Mouse (Mus musculus): Measurements from ENCODE around the gene Msrb2.

Msrb2 gene

DNA sequence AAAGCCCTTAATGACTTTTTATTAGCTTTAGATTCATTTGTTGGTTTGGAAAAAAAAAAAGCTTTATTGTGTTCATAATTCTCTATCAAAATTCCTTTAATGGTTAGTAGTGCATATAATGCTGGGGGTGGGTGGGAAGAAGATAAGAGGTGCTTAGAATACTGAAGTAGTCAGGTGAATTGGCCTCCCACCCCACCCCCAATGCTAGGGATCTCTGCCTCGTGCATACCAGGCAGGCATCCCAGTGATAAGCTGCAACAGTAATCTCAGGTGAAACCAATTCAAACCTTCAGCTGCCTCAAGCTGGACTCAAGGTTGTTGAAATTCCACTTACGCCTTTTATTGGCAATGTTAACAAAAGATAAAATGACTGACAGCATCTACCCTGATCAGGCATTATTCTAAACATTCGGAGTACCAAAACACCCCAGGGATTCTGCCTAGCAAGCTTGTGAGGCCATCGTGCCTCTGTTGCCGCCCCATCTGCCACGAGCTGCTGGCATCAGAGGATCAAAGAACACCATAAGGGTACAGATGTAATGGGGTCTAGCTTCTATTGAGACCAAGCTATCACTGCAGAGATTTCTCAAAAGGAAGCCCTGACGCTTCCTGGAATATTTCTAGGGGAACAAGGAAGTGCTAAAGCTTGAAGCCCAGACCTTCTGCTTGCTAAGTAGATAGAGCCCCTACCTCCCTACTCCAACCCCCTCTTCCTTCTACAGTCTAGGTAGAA, 19.3 kb downstream of the Msrb2 start:
- in situ Hi-C loops (cut with MboI), result no loop called here

- in situ Hi-C loops (cut with MboI), result no loop called here
These were observed 20.4 kb downstream of the Msrb2 start for GRCm38 (mm10) chr2:19391649-19392048.

DNA sequence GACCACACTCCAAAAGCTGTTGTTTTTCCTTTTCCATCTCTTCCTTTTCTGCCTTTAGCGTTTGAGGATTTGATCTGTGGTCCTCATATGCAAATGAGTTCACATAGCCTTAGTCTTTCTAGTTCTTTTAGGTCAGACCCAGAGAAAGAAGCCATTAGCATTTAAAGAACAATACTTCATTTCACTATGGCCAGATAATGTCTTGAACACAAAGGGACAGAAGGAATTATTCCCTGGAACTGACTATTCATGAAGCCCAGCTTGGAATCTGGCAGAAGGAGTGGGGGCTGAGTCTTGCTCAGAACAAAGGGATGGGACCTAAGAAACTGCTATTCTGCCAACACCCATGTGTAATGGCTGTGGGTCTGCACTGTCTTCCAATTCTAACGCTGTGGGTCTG, 21.6 kb downstream of the Msrb2 start:
- in situ Hi-C loops (cut with MboI), result no loop called here

DNA sequence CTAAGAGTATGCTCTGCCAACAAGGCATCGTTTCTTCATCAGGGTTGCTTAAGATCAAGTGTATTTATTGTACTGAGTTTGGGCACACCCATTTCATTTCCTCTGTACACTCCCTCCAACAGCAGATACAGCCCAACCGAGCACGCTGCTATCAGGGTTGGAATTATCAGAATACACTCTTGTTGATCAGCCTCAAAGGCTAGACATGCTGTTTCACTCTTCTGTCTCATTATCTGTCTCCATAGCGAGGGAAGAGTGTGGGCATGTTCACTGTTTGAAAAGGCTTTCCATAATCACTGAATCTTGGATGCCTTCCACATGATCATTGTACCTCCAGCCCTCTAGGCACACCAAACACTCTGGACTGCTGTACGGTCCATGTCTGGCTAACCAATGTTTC, 34.2 kb downstream of the Msrb2 start:
- in situ Hi-C loops (cut with MboI), result no loop called here

GRCm38 (mm10) chr2:19406531-19406930, 35.3 kb downstream of the Msrb2 start:
- in situ Hi-C loops (cut with MboI), result no loop called here

- in situ Hi-C loops (cut with MboI), result no loop called here
These were observed 43.2 kb downstream of the Msrb2 start for GRCm38 (mm10) chr2:19414222-19414965.

DNA sequence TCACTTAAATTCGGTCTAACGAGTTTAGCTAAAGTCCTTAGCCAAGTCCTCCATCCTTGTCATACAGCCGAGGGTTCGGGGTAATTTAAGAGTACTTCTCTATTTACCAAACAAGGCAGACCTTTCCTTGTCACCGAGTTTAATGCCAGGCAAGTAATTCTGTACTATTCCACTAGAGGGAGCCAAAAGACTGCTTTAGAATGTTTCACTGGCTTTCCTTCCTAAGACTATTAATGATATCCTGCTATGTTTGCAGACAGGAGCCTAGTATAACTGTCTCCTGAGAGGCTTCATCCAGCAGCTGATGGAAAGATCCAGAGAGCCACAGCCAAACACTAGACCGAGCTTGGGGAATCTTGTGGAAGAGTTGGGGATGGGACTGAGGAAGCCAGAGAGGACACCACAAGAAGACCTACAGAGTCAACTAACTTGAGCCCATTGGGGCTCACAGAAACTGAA, 43.9 kb downstream of the Msrb2 start:
- in situ Hi-C loops (cut with MboI), result no loop called here

GRCm38 (mm10) chr2:19416066-19416465, 44.8 kb downstream of the Msrb2 start:
- in situ Hi-C loops (cut with MboI), result no loop called here

GRCm38 (mm10) chr2:19419686-19420345, 48.6 kb downstream of the Msrb2 start:
- in situ Hi-C loops (cut with MboI), result no loop called here

- in situ Hi-C loops (cut with MboI), result no loop called here
These were observed 51.0 kb downstream of the Msrb2 start for GRCm38 (mm10) chr2:19422226-19422625.

DNA sequence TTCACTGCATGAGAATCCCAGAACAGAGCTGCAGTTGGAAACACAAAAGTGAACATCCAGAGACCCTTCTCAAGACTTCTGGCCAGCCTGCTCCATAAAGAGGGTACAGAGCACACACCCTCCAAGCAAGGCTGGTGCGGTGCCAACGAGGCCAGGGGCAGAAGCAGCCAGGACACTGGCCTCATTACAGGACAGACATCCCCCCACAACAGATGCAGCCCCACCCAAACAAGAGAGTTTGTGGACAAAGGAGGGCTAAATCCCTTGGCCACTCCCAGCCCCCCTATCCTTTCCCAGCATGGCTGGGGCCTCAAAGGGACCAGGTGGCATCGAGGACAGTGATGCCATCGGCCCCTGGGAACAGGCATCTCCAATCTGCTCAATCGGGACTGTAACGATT, 51.8 kb downstream of the Msrb2 start:
- in situ Hi-C loops (cut with MboI), result no loop called here

DNA sequence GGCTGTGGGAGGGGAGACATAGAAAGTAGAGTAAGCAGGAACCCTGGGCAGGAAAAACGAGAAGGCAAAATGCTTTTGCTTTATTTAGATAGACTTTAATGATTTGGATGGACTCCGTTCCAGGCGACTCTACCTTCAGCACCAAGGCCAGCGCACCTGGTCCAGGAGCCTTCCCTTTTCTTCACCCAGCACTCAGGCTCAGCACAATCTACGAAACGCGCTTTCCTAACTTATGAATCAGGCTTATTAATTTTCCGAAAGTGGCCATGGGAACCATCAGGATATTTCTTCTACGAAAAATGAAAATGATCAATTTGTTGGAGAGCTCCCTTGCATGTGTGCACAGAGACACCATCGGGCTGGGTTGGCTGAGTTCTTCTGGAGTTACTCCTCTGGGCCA, 57.8 kb downstream of the Msrb2 start:
- in situ Hi-C loops (cut with MboI), result no loop called here

GRCm38 (mm10) chr2:19429691-19430690, 58.8 kb downstream of the Msrb2 start:
- in situ Hi-C loops (cut with MboI), result no loop called here

GRCm38 (mm10) chr2:19430746-19431145, 59.5 kb downstream of the Msrb2 start:
- in situ Hi-C loops (cut with MboI), result no loop called here

DNA sequence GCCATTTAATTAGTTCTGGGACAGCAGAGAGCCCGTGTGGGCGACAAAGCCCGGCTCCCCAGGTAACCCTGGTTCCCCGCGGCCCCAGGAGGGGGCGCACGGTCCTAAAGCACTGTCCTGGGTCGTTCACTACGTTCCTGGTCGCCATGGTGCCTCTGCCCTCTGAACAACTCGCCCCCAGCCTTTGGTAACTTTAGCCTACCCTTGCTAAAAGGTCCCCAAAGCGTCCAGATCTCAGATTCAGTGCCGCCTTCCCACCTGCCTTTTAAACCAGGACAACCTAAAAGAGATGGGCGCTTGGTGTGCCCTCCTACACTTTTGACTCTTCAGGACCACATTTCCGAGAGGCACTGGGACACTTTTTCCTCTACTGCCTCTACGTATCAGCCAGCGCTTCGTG, 59.9 kb downstream of the Msrb2 start:
- in situ Hi-C loops (cut with MboI), result no loop called here

DNA sequence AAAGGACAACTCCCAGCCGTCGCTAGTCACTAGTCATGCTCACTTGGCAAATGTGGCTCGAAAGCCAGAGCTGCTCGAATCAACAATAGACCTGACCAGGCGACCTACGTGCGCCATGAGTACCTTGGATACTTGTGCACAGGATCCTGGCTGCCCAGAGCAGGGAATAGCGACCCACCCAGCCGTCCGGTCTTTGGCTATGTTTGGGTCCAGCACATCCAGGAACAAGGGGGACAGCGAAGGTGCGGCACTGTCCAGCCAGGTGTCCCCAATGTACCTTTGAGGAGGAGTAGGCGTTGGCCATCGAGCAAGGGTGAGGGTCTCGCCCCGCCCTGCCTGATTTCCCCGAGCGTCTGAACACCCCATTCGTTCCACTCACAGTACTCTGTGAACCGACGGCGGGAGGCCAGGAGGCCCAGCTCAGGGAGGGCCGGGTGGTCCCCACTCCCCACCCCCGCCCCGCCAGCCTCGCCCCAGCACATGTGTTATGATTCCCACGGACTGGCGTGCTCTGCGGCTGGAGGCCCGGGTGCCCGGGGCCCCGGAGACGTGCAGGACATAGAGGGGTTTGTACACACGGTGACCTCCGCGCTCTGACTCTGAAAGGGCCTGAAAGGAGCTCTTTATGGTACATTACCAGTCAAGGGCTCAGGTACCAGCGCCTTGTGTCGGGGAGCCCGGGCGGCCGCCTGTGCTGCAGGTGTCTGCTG, 60.5 kb downstream of the Msrb2 start:
- in situ Hi-C loops (cut with MboI), result no loop called here

GRCm38 (mm10) chr2:19444346-19444745, 73.1 kb downstream of the Msrb2 start:
- in situ Hi-C loops (cut with MboI), result no loop called here
